Mouse (Mus musculus) cerebellum, adult 11 months (tissue): Measurements from ENCODE around the gene Dram2.
"Not testable (repeated sequence)": the region's sequence is repeated elsewhere in the genome, so short reads cannot be mapped to it uniquely, and the experiment has no call there.

ENCODE experiments used
- DNase-seq: peaks from one replicate; pipeline ENCODE4 v3.0.0; 2022

Gene Dram2

DNA sequence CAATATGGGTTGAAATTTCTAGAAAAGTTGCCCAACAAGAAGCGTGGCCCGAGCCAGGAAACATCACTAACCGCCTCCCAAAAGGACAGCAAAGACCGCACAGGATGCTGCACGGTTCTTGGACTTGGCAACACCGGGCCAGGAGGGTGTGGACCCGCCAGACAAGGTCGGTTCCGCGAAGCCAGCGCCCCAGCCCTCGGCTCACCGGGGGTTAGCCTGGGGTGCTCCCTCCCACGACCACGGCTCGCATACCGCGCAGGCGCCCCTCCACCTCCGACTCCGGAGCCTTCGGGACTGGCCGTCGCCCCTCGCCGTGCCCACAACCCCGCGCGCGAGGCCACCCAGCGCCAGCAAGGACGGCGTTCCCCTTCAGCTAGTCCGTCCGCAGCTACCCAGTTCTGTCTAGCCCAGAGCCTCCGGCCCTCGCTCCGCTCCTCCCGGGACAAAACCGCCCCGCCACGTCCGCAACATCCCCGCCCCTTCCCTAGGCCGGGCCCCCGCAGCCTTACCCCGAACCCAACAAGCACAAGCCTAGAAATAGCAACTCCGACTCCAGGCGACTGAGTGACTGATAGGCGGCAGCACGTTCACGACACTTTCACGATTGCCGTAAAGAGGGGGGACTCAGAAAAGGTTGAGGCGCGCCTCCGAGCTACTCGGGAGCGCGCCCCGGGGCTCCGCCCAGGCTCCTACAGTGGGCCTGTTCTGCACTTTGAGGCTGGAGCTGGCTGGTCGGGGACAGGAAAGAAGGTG, at the start of gene Dram2, which contains the start of gene Cept1:
Dram2 (plus strand) TSS at position 628 of the 753 bp plus-strand sequence.
Cept1 (minus strand) TSS at position 632 of the 753 bp plus-strand sequence.
- DNase-seq: peak; percentile 88

- DNase-seq: no peak
Observed at GRCm38 (mm10) chr3:106500510-106500909, 47.1 kb upstream of the Dram2 start.

DNA sequence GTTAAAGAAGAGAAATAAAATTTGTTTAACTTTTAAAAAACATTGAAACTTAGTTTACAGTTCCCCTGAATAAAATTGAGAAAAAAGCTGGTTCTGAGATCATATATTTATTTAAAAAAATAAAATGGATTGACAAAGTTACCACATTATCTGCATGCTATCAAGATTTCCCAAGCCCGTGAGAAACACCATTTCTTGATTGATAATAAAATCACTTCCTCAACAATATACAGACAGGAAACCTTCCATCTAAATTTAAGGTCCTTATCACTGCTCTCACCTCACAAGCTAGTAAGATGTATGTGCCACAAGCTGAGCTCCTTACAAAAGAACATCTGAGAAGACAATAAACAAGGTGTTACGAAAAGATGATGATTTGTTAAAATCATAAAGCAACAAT, 44.7 kb upstream of the Dram2 start:
- DNase-seq: no peak

- no peak for DNase-seq
Observed at GRCm38 (mm10) chr3:106510669-106511068, 36.9 kb upstream of the Dram2 start.

DNA sequence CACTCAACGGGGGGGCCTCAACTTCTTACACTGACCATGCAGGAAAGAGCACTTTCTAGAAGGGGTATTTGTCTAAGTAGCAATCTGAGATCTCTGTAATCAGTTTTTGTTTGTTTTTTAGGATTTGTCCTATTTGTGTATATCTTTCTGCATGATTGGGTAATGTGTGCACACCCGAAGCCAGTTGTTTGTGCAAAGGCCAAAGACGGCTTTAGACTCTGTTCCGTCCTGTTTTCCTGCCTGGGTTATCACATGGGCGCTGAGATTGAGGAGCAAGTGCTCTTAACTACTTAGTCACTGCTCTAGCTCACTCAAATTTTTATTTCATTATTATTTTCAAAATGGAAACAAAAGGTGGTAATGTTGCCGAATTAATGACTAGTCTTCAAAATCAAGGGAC, 32.6 kb upstream of the Dram2 start:
- no peak for DNase-seq

GRCm38 (mm10) chr3:106522730-106523129, 24.9 kb upstream of the Dram2 start:
- no peak for DNase-seq

GRCm38 (mm10) chr3:106526411-106526810, 21.2 kb upstream of the Dram2 start:
- no peak for DNase-seq

DNA sequence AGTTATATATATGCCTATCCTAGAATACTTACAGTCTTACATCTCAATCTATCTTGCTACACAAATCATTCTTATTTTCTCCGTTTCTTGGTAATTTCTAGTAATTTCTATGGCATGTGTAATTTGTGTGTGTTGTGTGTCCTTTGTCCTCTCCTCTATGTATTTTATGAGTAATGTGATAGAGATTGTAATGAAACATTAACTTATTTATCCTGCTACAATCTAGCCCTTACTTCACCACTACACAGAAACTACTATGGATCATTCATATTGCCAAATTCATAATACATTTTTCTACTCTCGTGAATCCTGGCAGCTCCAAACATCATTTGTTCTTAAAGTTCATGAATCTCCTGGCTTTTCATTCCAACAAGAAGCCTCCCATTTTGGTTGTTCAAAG, 19.6 kb upstream of the Dram2 start:
- no peak for DNase-seq

GRCm38 (mm10) chr3:106533277-106533676, 14.3 kb upstream of the Dram2 start:
- no peak for DNase-seq

- no peak for DNase-seq
Observed at GRCm38 (mm10) chr3:106544721-106545316, 2.8 kb upstream of the Dram2 start.

GRCm38 (mm10) chr3:106547924-106548539, 434 bp downstream of the Dram2 start:
- no peak for DNase-seq

DNA sequence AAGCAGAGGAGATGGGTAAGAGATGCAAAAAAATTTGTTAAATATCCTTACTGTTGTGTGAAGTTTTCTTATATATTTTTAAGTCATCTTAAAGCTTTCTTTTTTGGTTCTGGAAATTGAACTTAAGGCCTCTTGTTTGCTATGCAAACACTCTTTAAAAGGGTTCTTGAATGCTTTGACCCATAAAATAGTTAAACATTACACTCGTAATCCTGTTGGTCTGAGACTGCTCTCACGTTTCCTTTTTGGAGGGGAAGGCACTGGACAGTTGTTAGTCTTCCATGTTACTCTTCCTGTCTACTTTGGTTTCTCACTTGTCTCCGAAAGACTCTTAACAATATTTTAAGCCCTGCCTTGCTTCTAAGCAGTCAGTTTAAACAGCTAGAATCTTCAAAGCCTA, 1.4 kb downstream of the Dram2 start:
- no peak for DNase-seq

DNA sequence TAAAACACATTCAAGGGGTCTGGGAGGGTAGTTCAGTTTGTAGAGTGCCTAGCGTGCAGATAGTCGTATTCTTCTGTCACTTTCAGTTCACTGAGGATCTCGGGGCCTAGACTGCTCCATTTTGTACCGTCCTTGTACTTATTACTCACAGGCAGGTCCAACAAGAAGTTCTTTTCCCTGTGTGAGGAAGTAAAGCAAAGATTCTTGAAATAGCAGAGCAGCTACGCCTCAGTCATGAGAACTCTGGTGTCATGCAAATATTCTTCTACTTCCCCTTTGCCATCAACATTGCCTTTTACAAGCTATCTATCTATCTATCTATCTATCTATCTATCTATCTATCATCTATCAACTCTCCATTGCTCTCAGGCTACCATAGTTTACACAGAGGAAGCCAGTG, 5.8 kb downstream of the Dram2 start:
- DNase-seq: no peak

DNA sequence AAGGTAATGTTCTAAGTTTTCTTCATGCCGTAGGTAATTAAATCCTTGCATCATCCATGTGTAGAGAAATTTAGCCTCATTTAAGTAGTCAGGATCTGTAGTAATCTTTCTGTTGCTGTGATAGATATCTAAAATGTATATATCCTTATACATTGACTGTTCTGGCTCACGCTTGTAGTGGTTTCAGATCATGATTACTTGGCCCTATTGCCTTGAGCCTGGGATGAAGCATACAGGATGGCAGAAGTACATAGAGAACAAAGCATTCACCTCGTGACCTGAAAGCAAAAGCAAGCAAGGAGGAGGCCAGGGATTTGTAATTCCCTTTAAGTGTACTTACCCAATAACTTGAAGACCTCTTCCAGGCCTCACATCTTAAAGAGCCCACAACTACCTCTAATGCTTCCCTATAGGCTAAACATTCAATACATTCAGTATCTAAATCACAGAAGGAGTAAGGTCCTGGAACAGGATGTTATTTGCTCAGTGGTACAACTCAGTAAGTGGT, 8.2 kb downstream of the Dram2 start:
- DNase-seq: no peak

DNA sequence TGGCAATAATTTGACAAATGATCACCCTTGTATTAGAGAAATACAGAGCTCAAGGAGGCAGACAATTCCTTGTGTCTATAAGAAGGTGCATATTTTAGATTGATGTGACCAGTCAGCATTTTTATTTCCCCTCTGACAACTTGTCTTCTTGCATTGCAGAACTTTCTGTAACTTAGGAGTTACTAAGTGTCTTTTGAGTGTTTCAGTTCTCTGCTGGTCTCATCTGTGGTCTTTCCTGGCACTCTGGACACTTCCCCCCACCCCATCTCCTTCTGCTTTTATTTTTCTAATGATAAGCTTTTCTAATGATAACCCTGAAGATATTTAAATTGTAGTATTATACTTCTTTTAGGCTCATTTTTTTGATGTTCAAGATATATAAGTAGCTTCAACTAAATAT, 10.7 kb downstream of the Dram2 start:
- DNase-seq: no peak

DNA sequence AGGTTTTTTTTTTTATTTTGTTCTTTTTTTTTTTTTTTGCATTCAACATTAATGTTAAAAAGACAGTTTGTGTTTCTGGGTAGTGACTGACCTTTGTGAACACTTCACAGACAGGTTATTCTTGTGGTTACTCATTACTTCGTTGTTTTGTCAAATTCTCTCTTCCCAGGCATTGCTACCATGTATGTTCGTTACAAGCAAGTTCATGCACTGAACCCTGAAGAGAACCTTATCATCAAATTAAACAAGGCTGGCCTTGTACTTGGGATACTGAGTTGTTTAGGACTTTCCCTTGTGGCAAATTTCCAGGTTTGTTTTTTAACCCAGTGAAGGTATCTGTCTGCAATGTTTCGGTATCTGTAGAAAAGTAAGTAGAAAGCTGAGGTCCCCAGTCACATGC, 18.3 kb downstream of the Dram2 start:
- DNase-seq: no peak

DNA sequence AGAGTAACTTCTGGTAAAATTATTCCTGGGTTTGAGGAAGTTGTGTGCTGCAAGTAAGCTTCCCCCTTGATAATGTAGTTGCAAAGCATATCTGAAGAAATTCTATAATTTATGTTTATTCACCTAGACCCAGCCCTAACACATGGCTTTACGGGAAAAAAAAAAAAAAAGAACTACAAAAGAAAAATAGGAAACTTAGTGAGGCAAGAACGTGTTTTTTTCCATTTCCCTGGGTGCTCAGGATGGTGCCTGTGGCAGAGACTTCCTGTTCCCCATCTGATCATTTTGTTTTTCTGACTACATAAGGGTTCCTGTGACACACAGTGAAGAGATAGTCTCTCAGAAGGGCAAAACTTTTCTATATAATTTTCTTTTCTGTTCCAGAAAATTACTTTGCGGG, 25.6 kb downstream of the Dram2 start:
- no peak for DNase-seq

GRCm38 (mm10) chr3:106579296-106579695, 31.7 kb downstream of the Dram2 start:
- DNase-seq: no peak

DNA sequence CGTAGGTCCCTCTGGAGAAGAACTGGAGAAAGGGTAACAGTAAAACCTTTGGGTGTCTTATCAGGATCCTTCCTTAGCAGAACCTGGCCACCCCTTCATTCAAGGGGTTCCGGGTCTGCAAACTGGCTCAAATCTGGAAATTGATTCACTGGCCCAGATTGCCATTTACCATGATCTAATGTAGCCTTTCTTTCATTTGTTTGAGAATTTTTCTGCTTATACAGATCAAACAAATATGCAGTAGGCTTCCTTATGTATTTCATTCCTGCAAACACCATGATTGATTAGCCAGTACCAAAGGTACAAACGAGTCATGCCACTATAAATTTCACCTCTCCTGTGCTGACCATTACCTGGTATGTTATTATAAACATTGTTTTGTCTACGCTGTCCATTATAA, 46.0 kb downstream of the Dram2 start:
- DNase-seq: not testable (repeated sequence)

- DNase-seq: no peak
Observed at GRCm38 (mm10) chr3:106618103-106618502, 70.5 kb downstream of the Dram2 start.
